Mouse (Mus musculus) E14TG2a.4 (cell line): ENCODE measurements at regions not wholly inside any gene's neighbourhood (a gene's known extent, or its start where the extent isn't known, plus 50 kb on each side); places are given as distances from the start of the nearest gene placed in this dataset.

Experiments
- CTCF ChIP-seq: conservative IDR thresholded peaks from 2 replicates; pipeline ENCODE4 v1.5.1; 2014; ENCODE audit warnings: low read length
- NANOG ChIP-seq: IDR thresholded peaks from 2 replicates; pipeline ENCODE4 v1.6.1; 2014; ENCODE audit warnings: borderline replicate concordance, low read length, mixed read lengths
- POU5F1 ChIP-seq: IDR thresholded peaks from 2 replicates; pipeline ENCODE4 v1.6.1; 2014; ENCODE audit warnings: low read length, borderline replicate concordance

DNA sequence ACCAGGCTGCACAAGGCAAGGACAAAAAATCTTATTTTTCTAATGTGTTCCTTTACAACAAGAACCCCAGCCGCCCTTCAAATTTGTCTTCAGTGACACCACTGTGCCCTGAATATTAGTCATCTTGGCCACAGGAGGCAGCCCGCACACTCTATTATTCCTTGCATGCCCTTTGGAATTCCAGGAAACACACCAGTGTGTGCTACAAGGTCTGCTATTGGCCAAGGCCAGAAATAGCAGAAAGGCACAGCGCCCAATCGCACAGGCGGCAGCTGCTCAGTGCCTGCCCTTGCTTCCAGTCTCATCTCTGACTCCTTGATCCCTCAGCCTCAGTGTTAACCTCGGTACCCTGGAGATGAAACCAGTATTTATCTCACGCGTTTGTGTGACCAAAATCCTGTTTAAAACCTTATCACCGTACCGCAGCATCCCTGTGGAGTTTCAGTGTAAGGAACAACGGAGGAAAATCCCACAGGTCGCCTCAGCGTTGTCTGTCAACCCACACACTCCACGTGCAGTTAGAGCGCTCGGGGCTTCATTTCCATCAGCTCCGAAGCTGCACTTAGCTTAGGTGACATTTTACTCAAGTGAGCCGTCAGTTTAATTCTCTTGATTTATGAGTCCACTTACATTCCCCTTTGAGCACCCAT is 194.1 kb downstream of the Dyrk2 start:
- TF ChIP-seq CTCF, result no peak
- no peak for TF ChIP-seq POU5F1
- TF ChIP-seq NANOG, result no peak
